Comparison of ENCODE assay signal across 29 mouse cellular contexts in the genomic region with DNA sequence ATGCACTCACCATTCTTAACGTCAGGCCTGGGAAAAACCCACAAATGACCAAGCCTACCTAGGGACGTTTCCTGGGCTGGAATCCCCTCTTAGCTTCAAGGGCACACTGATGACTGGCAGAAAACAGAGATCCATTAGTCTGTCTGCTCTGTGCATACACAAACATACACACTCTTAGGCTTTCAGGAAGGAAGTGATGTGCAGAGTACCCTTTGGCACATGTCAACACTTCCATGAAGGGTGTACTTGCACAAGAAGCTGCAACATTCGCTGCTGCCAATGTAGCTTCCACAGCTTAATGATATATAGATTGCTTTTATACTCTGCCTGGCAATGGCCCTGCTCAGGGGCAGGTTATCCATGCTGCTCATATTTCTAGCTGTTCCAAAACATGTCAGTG. TPM values are rescaled to one million over a fixed set of nuclear protein-coding genes. Genes with fewer than 3 reads are reported as not detected.
A peak's percentile ranks its signal among the peaks of the same experiment; 100 is the strongest.
DNase-seq lines count a peak whose midpoint lies in the region; ATAC-seq and TF ChIP-seq lines count a peak whose summit lies in the region.
"Had no signal": no experiment of that assay in that cellular context is flagged by ENCODE, and none has a peak within 500 bp of the region (broad histone marks: within the 10 kb centered on the region; RNA-seq: fewer than 3 reads in every experiment).

No protein-coding gene starts in this region.

- H3K4me3 ChIP-seq in lung, postnatal 0 days (ENCODE audit: low read depth, low read length): no peak overlapping the region
- peak overlapping the region; percentile 48 for H3K4me3 ChIP-seq in bone marrow, adult 2 months (replicated peaks; ENCODE audit: control insufficient read depth, low read depth, low read length)
- H3K4me3 ChIP-seq in macrophage (ENCODE audit: inconsistent target): no peak overlapping the region
- H3K4me3 ChIP-seq in forebrain, embryonic 11.5 days (ENCODE audit: low read depth, low read length): no peak overlapping the region
- no peak overlapping the region for H3K4me3 ChIP-seq in intestine, postnatal 0 days (ENCODE audit: low read depth, low read length)
- H3K4me3 ChIP-seq: erythroblast, embryonic 14.5 days; forebrain, embryonic 12.5 days; heart, embryonic 12.5 days; layer of hippocampus, adult 2 months; left cerebral cortex, adult 2 months; limb, embryonic 13.5 days; liver, embryonic 15.5 days; lung, embryonic 15.5 days; midbrain, embryonic 10.5 days; midbrain, embryonic 15.5 days had no signal

- TF ChIP-seq POLR2A in bone marrow, adult 2 months (IDR thresholded peaks at IDR 0.05; ENCODE audit: borderline replicate concordance, control insufficient read depth, low read depth, low read length): no peak

- DNase-seq in lung, postnatal 0 days (ENCODE audit: low spot score): peak; percentile 35
- no peak for DNase-seq in lung, postnatal 36 days
- DNase-seq in forebrain, embryonic 11.5 days (ENCODE audit: low spot score): no peak
- no peak for DNase-seq in right cerebral cortex, adult 2 months (ENCODE audit: low spot score in 2 of 2)
- DNase-seq: adrenal gland, adult 8-10 months; B cell, adult 2 months; cerebellum, adult 11 months; cerebellum, adult 9-11 months; gastrocnemius, postnatal 10 days; heart, adult 11 months; heart, postnatal 4 days; kidney, adult 2 months; kidney, postnatal 36 days; lung, postnatal 4 days; thymus, postnatal 4 days had no signal

- H3K79me2 ChIP-seq in macrophage (ENCODE audit: inconsistent target): peaks cover 22% of the 10 kb centered on the region; the same call in 1 of the 2 replicates

- peaks cover 6% of the 10 kb centered on the region; the same call in 1 of the 2 replicates for H3K4me1 ChIP-seq in lung, postnatal 0 days (ENCODE audit: insufficient read depth, low read depth, low read length)
- no peaks in the 10 kb centered on the region; the same call in 1 of the 2 replicates for H3K4me1 ChIP-seq in bone marrow, adult 2 months (ENCODE audit: control insufficient read depth, insufficient read depth, low read length)
- no peaks in the 10 kb centered on the region for H3K4me1 ChIP-seq in forebrain, embryonic 11.5 days (replicated peaks; ENCODE audit: control insufficient read depth, insufficient read depth, low read length)
- H3K4me1 ChIP-seq in intestine, postnatal 0 days (replicated peaks; ENCODE audit: control insufficient read depth, insufficient read depth, low read length): no peaks in the 10 kb centered on the region
- H3K4me1 ChIP-seq: forebrain, embryonic 12.5 days; limb, embryonic 13.5 days; lung, embryonic 15.5 days; midbrain, embryonic 10.5 days; midbrain, embryonic 15.5 days had no signal

- 0 out of 2 replicates have a peak overlapping the region, but pooled peaks have one; percentile 26 for H3K27ac ChIP-seq in lung, postnatal 0 days (ENCODE audit: low read length)
- H3K27ac ChIP-seq in bone marrow, adult 2 months (ENCODE audit: control insufficient read depth, insufficient read depth, low read depth, low read length, poor library complexity): peak overlapping the region; percentile 83
- peak overlapping the region; percentile 41 for H3K27ac ChIP-seq in macrophage
- no peak overlapping the region for H3K27ac ChIP-seq in forebrain, embryonic 11.5 days (ENCODE audit: low read depth, low read length)
- no peak overlapping the region for H3K27ac ChIP-seq in intestine, postnatal 0 days (ENCODE audit: low read depth, low read length)
- H3K27ac ChIP-seq: forebrain, embryonic 12.5 days; layer of hippocampus, adult 2 months; left cerebral cortex, adult 2 months; limb, embryonic 13.5 days; liver, embryonic 15.5 days; lung, embryonic 15.5 days; midbrain, embryonic 10.5 days; midbrain, embryonic 15.5 days had no signal

- no peak overlapping the region for H3K9ac ChIP-seq in lung, postnatal 0 days (replicated peaks; ENCODE audit: low read depth)
- no peak overlapping the region for H3K9ac ChIP-seq in forebrain, embryonic 11.5 days (ENCODE audit: low read length)
- no peak overlapping the region for H3K9ac ChIP-seq in intestine, postnatal 0 days (ENCODE audit: low read depth, low read length)
- H3K9ac ChIP-seq: forebrain, embryonic 12.5 days; heart, embryonic 12.5 days; limb, embryonic 13.5 days; liver, embryonic 15.5 days; lung, embryonic 15.5 days; midbrain, embryonic 15.5 days had no signal

- H3K9me3 ChIP-seq in lung, postnatal 0 days (ENCODE audit: low read length): no peaks in the 10 kb centered on the region
- no peaks in the 10 kb centered on the region for H3K9me3 ChIP-seq in forebrain, embryonic 11.5 days (ENCODE audit: control insufficient read depth, low read length)
- H3K9me3 ChIP-seq in intestine, postnatal 0 days (ENCODE audit: control insufficient read depth): no peaks in the 10 kb centered on the region
- H3K9me3 ChIP-seq: forebrain, embryonic 12.5 days; heart, embryonic 12.5 days; limb, embryonic 13.5 days; liver, embryonic 15.5 days; lung, embryonic 15.5 days; midbrain, embryonic 10.5 days; midbrain, embryonic 15.5 days had no signal

- H3K36me3 ChIP-seq in lung, postnatal 0 days (ENCODE audit: insufficient read depth, low read length): peaks cover 23% of the 10 kb centered on the region
- peaks cover 18% of the 10 kb centered on the region; the same call in 1 of the 2 replicates for H3K36me3 ChIP-seq in macrophage (ENCODE audit: inconsistent target)
- peaks cover 11% of the 10 kb centered on the region for H3K36me3 ChIP-seq in forebrain, embryonic 11.5 days (ENCODE audit: control insufficient read depth, insufficient read depth, low read length)
- H3K36me3 ChIP-seq in intestine, postnatal 0 days (ENCODE audit: control insufficient read depth, insufficient read depth): peaks cover 66% of the 10 kb centered on the region

- TF ChIP-seq EP300 in lung, postnatal 0 days (IDR thresholded peaks at IDR 0.05): no peak

- WGBS in lung, postnatal 0 days: 29% methylated on average over 3 of the region's 3 CpGs
- WGBS in bone marrow, adult 2 months: 20% methylated on average over 3 of the region's 3 CpGs
- WGBS in macrophage (ENCODE audit: missing documents): 9% methylated on average over 3 of the region's 3 CpGs
- 74% methylated on average over 3 of the region's 3 CpGs for WGBS in forebrain, embryonic 11.5 days
- 61% methylated on average over 3 of the region's 3 CpGs for WGBS in intestine, postnatal 0 days

- no peak overlapping the region for H3K4me2 ChIP-seq in lung, postnatal 0 days (replicated peaks; ENCODE audit: low read depth, low read length)
- no peak overlapping the region for H3K4me2 ChIP-seq in forebrain, embryonic 11.5 days (ENCODE audit: low read depth, low read length, severe bottlenecking)
- no peak overlapping the region for H3K4me2 ChIP-seq in intestine, postnatal 0 days (replicated peaks; ENCODE audit: low read depth)
- H3K4me2 ChIP-seq: forebrain, embryonic 12.5 days; heart, embryonic 12.5 days; limb, embryonic 13.5 days; liver, embryonic 15.5 days; lung, embryonic 15.5 days; midbrain, embryonic 15.5 days had no signal

- H3K27me3 ChIP-seq in lung, postnatal 0 days (replicated peaks; ENCODE audit: insufficient read depth, low read length): no peaks in the 10 kb centered on the region
- no peaks in the 10 kb centered on the region for H3K27me3 ChIP-seq in forebrain, embryonic 11.5 days (ENCODE audit: control insufficient read depth, insufficient read depth, low read length)
- H3K27me3 ChIP-seq in intestine, postnatal 0 days (replicated peaks; ENCODE audit: control insufficient read depth, insufficient read depth, low read length): no peaks in the 10 kb centered on the region
- H3K27me3 ChIP-seq: forebrain, embryonic 12.5 days; heart, embryonic 12.5 days; limb, embryonic 13.5 days; liver, embryonic 15.5 days; lung, embryonic 15.5 days; midbrain, embryonic 15.5 days had no signal

- peak; percentile 44; the same call in 1 of the 2 replicates for ATAC-seq in lung, postnatal 0 days
- ATAC-seq in forebrain, embryonic 11.5 days (replicated peaks; ENCODE audit: low FRiP score): no peak
- ATAC-seq in intestine, postnatal 0 days: no peak
- ATAC-seq: hindbrain, embryonic 16.5 days; midbrain, embryonic 15.5 days had no signal

- no peak for TF ChIP-seq CTCF in lung, postnatal 0 days (IDR thresholded peaks at IDR 0.05)
- no peak for TF ChIP-seq CTCF in bone marrow, adult 2 months (IDR thresholded peaks at IDR 0.05; ENCODE audit: control insufficient read depth, insufficient read depth, low read length)
- no peak for TF ChIP-seq CTCF in intestine, postnatal 0 days (IDR thresholded peaks at IDR 0.05; ENCODE audit: low read depth)

RNA-seq across cellular contexts. Expression of gene Il18bp, which starts 0.9 kb away (rescaled TPM):
- 2.2 and 2.5 TPM in 2 replicates for polyA plus RNA-seq in lung, postnatal 0 days (2015; fragmentation: Nextera tagmentation; extraction: Ambion mirVana)
- polyA plus RNA-seq in bone marrow, adult 2 months (2011; ENCODE audit: insufficient read depth, insufficient read length, low replicate concordance, missing spikeins): 12.9 and 17.6 TPM in 2 replicates
- total RNA-seq in macrophage (2018; cell fraction: chromatin; rRNA removed): 100 to 1,000 TPM in 14 of 26 experiments, 10 to 100 TPM in 12; 30.6 to 291 (median 103) TPM
- total RNA-seq in macrophage (2018; cell fraction: cytosol; rRNA removed): 100 to 1,000 TPM in 13 of 26 experiments, 10 to 100 TPM in 13; 46.8 to 451 (median 169) TPM
- total RNA-seq in macrophage (2018; cell fraction: nucleus; rRNA removed): 100 to 1,000 TPM in 14 of 26 experiments, 10 to 100 TPM in 12; 47.1 to 360 (median 164) TPM
- polyA plus RNA-seq in macrophage (2018): 56.7 to 120 TPM (median 96.3 TPM) in 3 replicates
- 4.1 and 5.5 TPM in 2 replicates for polyA plus RNA-seq in forebrain, embryonic 11.5 days (2014; fragmentation: Nextera tagmentation; extraction: Ambion mirVana)
- 5.2 and 5.8 TPM in 2 replicates for polyA plus RNA-seq in intestine, postnatal 0 days (2015; fragmentation: Nextera tagmentation; extraction: Ambion mirVana)

RNA-seq across cellular contexts. Expression of gene Rnf121, which starts 45.9 kb away (rescaled TPM):
- polyA plus RNA-seq in lung, postnatal 0 days (2015; fragmentation: Nextera tagmentation; extraction: Ambion mirVana): 16.2 and 18.2 TPM in 2 replicates
- polyA plus RNA-seq in bone marrow, adult 2 months (2011; ENCODE audit: insufficient read depth, insufficient read length, low replicate concordance, missing spikeins): 10.0 and 12.9 TPM in 2 replicates
- 100 to 1,000 TPM in 2 of 26 experiments, 10 to 100 TPM in 24; 42.5 to 102 (median 78.2) TPM for total RNA-seq in macrophage (2018; cell fraction: chromatin; rRNA removed)
- 10 to 100 TPM; 15.3 to 32.0 (median 21.3) TPM for total RNA-seq in macrophage (2018; cell fraction: cytosol; rRNA removed)
- total RNA-seq in macrophage (2018; cell fraction: nucleus; rRNA removed): 10 to 100 TPM; 34.1 to 76.9 (median 55.0) TPM
- polyA plus RNA-seq in macrophage (2018): 17.9 to 24.1 TPM (median 19.6 TPM) in 3 replicates
- polyA plus RNA-seq in forebrain, embryonic 11.5 days (2014; fragmentation: Nextera tagmentation; extraction: Ambion mirVana): 30.2 and 31.9 TPM in 2 replicates
- polyA plus RNA-seq in intestine, postnatal 0 days (2015; fragmentation: Nextera tagmentation; extraction: Ambion mirVana): 21.9 and 22.3 TPM in 2 replicates

RNA-seq across cellular contexts. Expression of gene Xndc1, which starts 45.9 kb away (rescaled TPM):
- 6.2 and 7.8 TPM in 2 replicates for polyA plus RNA-seq in lung, postnatal 0 days (2015; fragmentation: Nextera tagmentation; extraction: Ambion mirVana)
- polyA plus RNA-seq in bone marrow, adult 2 months (2011; ENCODE audit: insufficient read depth, insufficient read length, low replicate concordance, missing spikeins): 33.8 and 35.5 TPM in 2 replicates
- total RNA-seq in macrophage (2018; cell fraction: chromatin; rRNA removed): 10 to 100 TPM in 21 of 26 experiments, 1 to 10 TPM in 5; 3.4 to 73.6 (median 37.9) TPM
- 10 to 100 TPM in 2 of 26 experiments, 1 to 10 TPM in 24; 2.4 to 11.2 (median 6.7) TPM for total RNA-seq in macrophage (2018; cell fraction: cytosol; rRNA removed)
- 10 to 100 TPM in 17 of 26 experiments, 1 to 10 TPM in 9; 2.5 to 57.5 (median 19.9) TPM for total RNA-seq in macrophage (2018; cell fraction: nucleus; rRNA removed)
- 9.5 to 11.5 TPM (median 11.5 TPM) in 3 replicates for polyA plus RNA-seq in macrophage (2018)
- 36.9 and 38.8 TPM in 2 replicates for polyA plus RNA-seq in forebrain, embryonic 11.5 days (2014; fragmentation: Nextera tagmentation; extraction: Ambion mirVana)
- 4.4 and 6.1 TPM in 2 replicates for polyA plus RNA-seq in intestine, postnatal 0 days (2015; fragmentation: Nextera tagmentation; extraction: Ambion mirVana)

RNA-seq across cellular contexts. Expression of gene Xntrpc, which starts 46.2 kb away (rescaled TPM):
- 0.29 and 0.30 TPM in 2 replicates for polyA plus RNA-seq in lung, postnatal 0 days (2015; fragmentation: Nextera tagmentation; extraction: Ambion mirVana)
- 1.0 and 3.2 TPM in 2 replicates for polyA plus RNA-seq in bone marrow, adult 2 months (2011; ENCODE audit: insufficient read depth, insufficient read length, low replicate concordance, missing spikeins)
- 1 to 10 TPM in 11 of 26 experiments, under 1 TPM in 14, not detected in 1; 0.19 to 2.2 (median 0.77) TPM for total RNA-seq in macrophage (2018; cell fraction: chromatin; rRNA removed)
- total RNA-seq in macrophage (2018; cell fraction: cytosol; rRNA removed): under 1 TPM in 20 of 26 experiments, not detected in 6; 0.04 to 0.26 (median 0.07) TPM
- total RNA-seq in macrophage (2018; cell fraction: nucleus; rRNA removed): 1 to 10 TPM in 4 of 26 experiments, under 1 TPM in 16, not detected in 6; 0.17 to 2.1 (median 0.60) TPM
- 0.07 to 0.19 TPM in 2 of 3 replicates, not detected in the other for polyA plus RNA-seq in macrophage (2018)
- 2.1 and 2.4 TPM in 2 replicates for polyA plus RNA-seq in forebrain, embryonic 11.5 days (2014; fragmentation: Nextera tagmentation; extraction: Ambion mirVana)
- polyA plus RNA-seq in intestine, postnatal 0 days (2015; fragmentation: Nextera tagmentation; extraction: Ambion mirVana): 0.16 TPM in 1 of 2 replicates, not detected in the other
- polyA plus RNA-seq: erythroblast, embryonic 14.5 days had no signal

Comparison
In these comparisons a context has a peak if more than half of its experiments do, and no peak if none do; other contexts are left out.
1. H3K27ac ChIP-seq: peak in lung, postnatal 0 days (single experiment), bone marrow, adult 2 months (single experiment) and macrophage (single experiment); none in forebrain, embryonic 11.5 days (single experiment) and intestine, postnatal 0 days (single experiment).